Mouse (Mus musculus): ENCODE results near the gene Wars2. TPM values are rescaled to one million over a fixed set of nuclear protein-coding genes. Genes with fewer than 3 reads are reported as not detected.

Gene Wars2
- polyA plus RNA-seq, 1 experiment from 2014 or later, result 6.1 TPM

- H3K9ac ChIP-seq (ENCODE audit: low read length), result no peak overlapping the region
- 83% methylated on average over 2 of the region's 2 CpGs for WGBS
- ATAC-seq (ENCODE audit: low FRiP score) (no peak), DNase-seq (ENCODE audit: low spot score, missing footprints) (no peak)
- no peaks in the 10 kb centered on the region for H3K9me3 ChIP-seq (ENCODE audit: control insufficient read depth, low read length)
- no peaks in the 10 kb centered on the region for H3K4me1 ChIP-seq (ENCODE audit: control insufficient read depth, insufficient read depth, low read length)
- no peak overlapping the region for H3K27ac ChIP-seq (ENCODE audit: low read depth, low read length)
- no peak overlapping the region for H3K4me2 ChIP-seq
- no peaks in the 10 kb centered on the region for H3K36me3 ChIP-seq (ENCODE audit: control insufficient read depth, insufficient read depth, low read length)
- H3K27me3 ChIP-seq (ENCODE audit: control insufficient read depth, insufficient read depth, low read length), result no peaks in the 10 kb centered on the region
- H3K4me3 ChIP-seq (ENCODE audit: low read depth, low read length), result no peak overlapping the region
These were observed 86.9 kb downstream of the Wars2 start for GRCm38 (mm10) chr3:99227807-99228206.

DNA sequence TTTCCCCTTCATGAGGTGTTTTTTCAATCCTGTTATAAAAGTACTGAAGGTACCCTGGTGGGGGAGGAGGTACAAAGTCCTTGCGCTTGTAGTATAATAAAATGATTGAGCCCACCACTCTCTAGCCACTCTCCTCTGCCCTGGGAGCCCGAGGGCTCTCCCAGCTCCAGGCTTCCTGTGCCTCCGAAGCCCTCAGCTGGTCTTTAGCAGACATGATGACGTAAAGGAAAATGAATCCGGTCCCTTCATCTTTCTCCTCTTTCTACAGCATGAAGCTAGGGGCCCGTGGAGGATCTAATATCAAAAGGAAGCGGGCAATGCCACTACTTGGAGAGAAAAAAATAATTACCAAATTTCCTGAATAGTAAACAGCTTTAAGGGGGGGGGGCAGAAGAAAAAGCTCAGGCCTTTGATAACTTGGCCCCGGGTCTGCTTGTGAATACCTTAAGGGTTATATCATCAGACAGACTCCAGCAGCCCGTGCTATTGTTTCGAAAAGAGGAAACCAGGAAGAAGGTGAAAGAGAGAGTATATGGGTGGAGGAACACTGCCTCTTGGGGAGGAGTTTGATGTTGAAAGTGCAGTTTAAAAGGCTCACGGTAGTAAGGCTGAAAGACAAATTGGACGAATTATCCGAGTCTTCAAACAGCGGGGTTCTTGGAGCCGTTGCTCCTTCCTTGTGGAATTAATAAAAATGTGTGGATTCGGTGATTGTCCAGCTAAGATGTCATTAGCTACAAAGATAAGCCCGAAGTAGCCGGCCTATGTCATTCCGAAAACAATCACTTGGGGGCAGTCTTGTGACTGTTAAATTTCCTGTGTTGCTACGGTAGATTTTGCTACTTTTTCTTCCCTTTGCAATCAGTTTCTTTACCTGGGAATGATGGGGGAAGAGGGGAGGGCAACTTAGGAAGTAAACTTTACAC is 92.8 kb downstream of the Wars2 start:
- peaks cover 54% of the 10 kb centered on the region for H3K27me3 ChIP-seq (ENCODE audit: control insufficient read depth, insufficient read depth, low read length)
- 8% methylated on average over 20 of the region's 20 CpGs for WGBS
- no peak overlapping the region for H3K4me3 ChIP-seq (ENCODE audit: low read depth, low read length)

GRCm38 (mm10) chr3:99234319-99234869 is 93.5 kb downstream of the Wars2 start:
- WGBS, result 2% methylated on average over 17 of the region's 17 CpGs
- no peaks in the 10 kb centered on the region for H3K4me1 ChIP-seq (ENCODE audit: control insufficient read depth, insufficient read depth, low read length)
- no peak overlapping the region for H3K27ac ChIP-seq (ENCODE audit: low read depth, low read length)
- peaks cover 61% of the 10 kb centered on the region for H3K27me3 ChIP-seq (ENCODE audit: control insufficient read depth, insufficient read depth, low read length)
- H3K9me3 ChIP-seq (ENCODE audit: control insufficient read depth, low read length), result no peaks in the 10 kb centered on the region
- peak; percentile 57 for ATAC-seq (ENCODE audit: low FRiP score)
- peak overlapping the region; percentile 19; the same call in 1 of the 2 replicates for H3K4me2 ChIP-seq
- no peaks in the 10 kb centered on the region for H3K36me3 ChIP-seq (ENCODE audit: control insufficient read depth, insufficient read depth, low read length)
- H3K4me3 ChIP-seq (ENCODE audit: low read depth, low read length), result no peak overlapping the region
- no peak for DNase-seq (ENCODE audit: low spot score, missing footprints)
- H3K9ac ChIP-seq (ENCODE audit: low read length), result no peak overlapping the region

More for the DNA sequence above, 92.8 kb downstream of the Wars2 start:
- H3K9ac ChIP-seq (ENCODE audit: low read length), result no peak overlapping the region
- H3K4me1 ChIP-seq (ENCODE audit: control insufficient read depth, insufficient read depth, low read length), result no peaks in the 10 kb centered on the region
- DNase-seq (ENCODE audit: low spot score, missing footprints), result peak; percentile 98
- no peak overlapping the region for H3K27ac ChIP-seq (ENCODE audit: low read depth, low read length)
- peak; percentile 46 for ATAC-seq (ENCODE audit: low FRiP score)
- H3K36me3 ChIP-seq (ENCODE audit: control insufficient read depth, insufficient read depth, low read length), result no peaks in the 10 kb centered on the region
- no peaks in the 10 kb centered on the region for H3K9me3 ChIP-seq (ENCODE audit: control insufficient read depth, low read length)
- H3K4me2 ChIP-seq, result peak overlapping the region; percentile 19; the same call in 1 of the 2 replicates

- Histone ChIP-seq H3K36me3 (ENCODE audit: control insufficient read depth, insufficient read depth, low read length) (no peaks in the 10 kb centered on the region), H3K27ac (ENCODE audit: low read depth, low read length) (no peak overlapping the region), H3K9ac (ENCODE audit: low read length) (no peak overlapping the region), H3K4me3 (ENCODE audit: low read depth, low read length) (no peak overlapping the region), H3K27me3 (ENCODE audit: control insufficient read depth, insufficient read depth, low read length) (peaks cover 70% of the 10 kb centered on the region), H3K4me2 (no peak overlapping the region), H3K9me3 (ENCODE audit: control insufficient read depth, low read length) (no peaks in the 10 kb centered on the region), H3K4me1 (ENCODE audit: control insufficient read depth, insufficient read depth, low read length) (no peaks in the 10 kb centered on the region)
- DNase-seq (ENCODE audit: low spot score, missing footprints) (peak; percentile 95), ATAC-seq (ENCODE audit: low FRiP score) (no peak)
- under 1% methylated on average over 23 of the region's 23 CpGs for WGBS
These were observed 94.4 kb downstream of the Wars2 start for GRCm38 (mm10) chr3:99235116-99235803.

- no peak overlapping the region for H3K27ac ChIP-seq (ENCODE audit: low read depth, low read length)
- no peak overlapping the region for H3K9ac ChIP-seq (ENCODE audit: low read length)
- no peak overlapping the region for H3K4me3 ChIP-seq (ENCODE audit: low read depth, low read length)
- H3K36me3 ChIP-seq (ENCODE audit: control insufficient read depth, insufficient read depth, low read length), result no peaks in the 10 kb centered on the region
- no peak overlapping the region for H3K4me2 ChIP-seq
- DNase-seq (ENCODE audit: low spot score, missing footprints) (peak; percentile 96), ATAC-seq (ENCODE audit: low FRiP score) (no peak)
- peaks cover 78% of the 10 kb centered on the region for H3K27me3 ChIP-seq (ENCODE audit: control insufficient read depth, insufficient read depth, low read length)
- H3K9me3 ChIP-seq (ENCODE audit: control insufficient read depth, low read length), result no peaks in the 10 kb centered on the region
- peaks cover under 1% of the 10 kb centered on the region for H3K4me1 ChIP-seq (ENCODE audit: control insufficient read depth, insufficient read depth, low read length)
- whole genome bisulfite sequencing, result 2% methylated on average over 18 of the region's 18 CpGs
These were observed 95.2 kb downstream of the Wars2 start for GRCm38 (mm10) chr3:99235804-99236755.

GRCm38 (mm10) chr3:99238691-99239090 is 97.8 kb downstream of the Wars2 start:
- peak; percentile 91 for DNase-seq (ENCODE audit: low spot score, missing footprints)
- WGBS, result 0% methylated on average over 1 of the region's 1 CpGs
- Histone ChIP-seq H3K4me1 (ENCODE audit: control insufficient read depth, insufficient read depth, low read length) (peaks cover 6% of the 10 kb centered on the region), H3K9me3 (ENCODE audit: control insufficient read depth, low read length) (no peaks in the 10 kb centered on the region), H3K9ac (ENCODE audit: low read length) (no peak overlapping the region), H3K27ac (ENCODE audit: low read depth, low read length) (no peak overlapping the region), H3K36me3 (ENCODE audit: control insufficient read depth, insufficient read depth, low read length) (no peaks in the 10 kb centered on the region), H3K4me2 (no peak overlapping the region), H3K4me3 (ENCODE audit: low read depth, low read length) (no peak overlapping the region), H3K27me3 (ENCODE audit: control insufficient read depth, insufficient read depth, low read length) (peaks cover 97% of the 10 kb centered on the region)
- ATAC-seq (ENCODE audit: low FRiP score), result no peak

GRCm38 (mm10) chr3:99239301-99240045 is 98.6 kb downstream of the Wars2 start:
- H3K27me3 ChIP-seq (ENCODE audit: control insufficient read depth, insufficient read depth, low read length), result peaks cover 97% of the 10 kb centered on the region
- DNase-seq (ENCODE audit: low spot score, missing footprints), result peak; percentile 93

More at GRCm38 (mm10) chr3:99239301-99240045, 98.6 kb downstream of the Wars2 start:
- no peak overlapping the region for H3K27ac ChIP-seq (ENCODE audit: low read depth, low read length)
- no peak overlapping the region for H3K4me2 ChIP-seq
- ATAC-seq (ENCODE audit: low FRiP score), result no peak
- no peak overlapping the region for H3K9ac ChIP-seq (ENCODE audit: low read length)
- H3K36me3 ChIP-seq (ENCODE audit: control insufficient read depth, insufficient read depth, low read length), result no peaks in the 10 kb centered on the region
- no peak overlapping the region for H3K4me3 ChIP-seq (ENCODE audit: low read depth, low read length)
- no peaks in the 10 kb centered on the region for H3K9me3 ChIP-seq (ENCODE audit: control insufficient read depth, low read length)
- H3K4me1 ChIP-seq (ENCODE audit: control insufficient read depth, insufficient read depth, low read length), result peaks cover 6% of the 10 kb centered on the region
- under 1% methylated on average over 20 of the region's 20 CpGs for WGBS

Data from midbrain, embryonic 11.5 days (tissue).